Mouse (Mus musculus) frontal cortex, postnatal 14 days (tissue): ENCODE results near the gene Luc7l3.

ENCODE experiments used
- DNase-seq, 2 experiments: peaks; one replicate each; pipeline ENCODE4 v3.0.0; 2022; ENCODE audit warnings: low spot score in 2 of 2

Luc7l3 gene

GRCm38 (mm10) chr11:94259814-94260213, 62.0 kb downstream of the Luc7l3 start:
- no peak for DNase-seq

- DNase-seq: no peak
These were observed 63.8 kb downstream of the Luc7l3 start for GRCm38 (mm10) chr11:94257987-94258386.

- no peak for DNase-seq
These were observed 66.1 kb downstream of the Luc7l3 start for GRCm38 (mm10) chr11:94255733-94256132.

GRCm38 (mm10) chr11:94253691-94254090, 68.1 kb downstream of the Luc7l3 start:
- no peak for DNase-seq

GRCm38 (mm10) chr11:94253156-94253555, 68.6 kb downstream of the Luc7l3 start:
- DNase-seq: no peak

GRCm38 (mm10) chr11:94246789-94247061, 75.1 kb downstream of the Luc7l3 start:
- no peak for DNase-seq

- DNase-seq: no peak
These were observed 75.6 kb downstream of the Luc7l3 start, which contains the start of gene Wfikkn2 for GRCm38 (mm10) chr11:94245955-94246788. Gene Wfikkn2 (minus strand): TSS chr11:94246005.

- no peak for DNase-seq
These were observed 77.4 kb downstream of the Luc7l3 start for GRCm38 (mm10) chr11:94244385-94244784.

GRCm38 (mm10) chr11:94243422-94244180, 78.2 kb downstream of the Luc7l3 start:
- no peak for DNase-seq

GRCm38 (mm10) chr11:94242760-94243421, 78.9 kb downstream of the Luc7l3 start:
- no peak for DNase-seq

GRCm38 (mm10) chr11:94239706-94240105, 82.1 kb downstream of the Luc7l3 start:
- DNase-seq: no peak

GRCm38 (mm10) chr11:94238786-94239185, 83.0 kb downstream of the Luc7l3 start:
- no peak for DNase-seq
